Mouse (Mus musculus): Measurements from ENCODE around the gene Fam117a. TPM values are rescaled to one million over a fixed set of nuclear protein-coding genes. Genes with fewer than 3 reads are reported as not detected.

Gene Fam117a
- polyA plus RNA-seq, 1 experiment from 2014 or later, result 10.1 TPM

DNA sequence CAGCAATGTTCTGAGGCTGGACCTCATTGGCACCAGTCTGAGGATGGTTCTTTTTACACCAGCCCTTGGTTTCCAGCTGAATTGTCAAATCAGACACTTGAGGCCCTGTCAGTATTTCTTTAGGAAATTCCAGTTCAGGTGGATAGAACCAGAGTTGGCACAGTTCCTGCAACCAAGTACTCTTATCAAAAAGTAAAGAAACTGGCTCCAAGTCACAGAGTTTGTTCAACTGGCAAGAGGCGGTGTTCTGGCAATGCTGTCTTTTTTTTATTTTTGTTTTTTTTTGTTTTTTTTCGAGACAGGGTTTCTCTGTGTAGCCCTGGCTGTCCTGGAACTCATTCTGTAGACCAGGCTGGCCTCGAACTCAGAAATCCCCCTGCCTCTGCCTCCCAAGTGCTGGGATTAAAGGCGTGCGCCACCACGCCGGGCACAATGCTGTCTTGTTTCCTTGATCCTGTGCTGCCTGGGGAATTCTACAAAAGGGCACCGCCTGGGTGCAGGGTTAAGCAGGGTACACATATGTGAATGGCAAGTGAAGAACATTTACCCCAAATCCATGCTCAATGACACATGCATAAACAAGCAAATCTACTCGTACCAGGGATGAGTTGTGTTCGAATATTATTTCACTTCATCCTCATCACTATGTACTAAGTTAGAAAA lies 72.8 kb downstream of the Fam117a start:
- ATAC-seq (ENCODE audit: low FRiP score, low TSS enrichment), result no peak
- 85% methylated on average over 10 of the region's 10 CpGs for WGBS
- H3K27ac ChIP-seq (ENCODE audit: low read length), result no peak overlapping the region
- H3K4me1 ChIP-seq (ENCODE audit: insufficient read depth, low read length), result no peaks in the 10 kb centered on the region
- H3K27me3 ChIP-seq (ENCODE audit: insufficient read depth, low read length), result no peaks in the 10 kb centered on the region
- H3K4me2 ChIP-seq (replicated peaks; ENCODE audit: low read depth, low read length), result no peak overlapping the region
- H3K9ac ChIP-seq (replicated peaks; ENCODE audit: low read length), result no peak overlapping the region
- no peaks in the 10 kb centered on the region for H3K36me3 ChIP-seq (ENCODE audit: insufficient read depth, low read length)
- no peak overlapping the region for H3K4me3 ChIP-seq (ENCODE audit: low read length)
- no peaks in the 10 kb centered on the region for H3K9me3 ChIP-seq (ENCODE audit: low read length)

DNA sequence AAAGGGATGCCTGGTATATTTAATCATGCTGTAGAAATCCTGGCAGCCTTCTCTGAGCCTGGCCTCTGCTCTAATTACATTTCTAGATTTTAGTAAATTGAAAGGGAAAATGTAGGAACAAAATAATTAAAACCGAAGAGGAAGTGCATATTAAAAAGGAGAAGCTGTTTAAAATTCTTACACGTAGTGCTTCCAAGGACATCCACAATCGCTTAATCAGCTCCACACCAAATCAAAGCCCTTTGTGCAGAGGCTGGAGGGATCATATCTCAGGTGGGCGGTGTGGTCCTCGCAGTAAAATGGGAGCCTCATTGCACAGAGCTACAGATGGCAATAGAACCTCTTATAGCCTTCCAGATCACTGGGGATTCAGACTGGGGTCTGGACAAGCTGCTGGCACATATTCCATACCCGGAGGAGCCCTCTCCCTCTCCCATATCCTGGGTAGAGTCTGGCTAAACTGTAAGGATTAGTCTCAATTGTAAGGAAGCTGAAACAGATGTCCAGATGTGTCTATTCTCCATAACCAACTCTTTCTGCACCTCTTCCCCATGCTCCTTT lies 74.7 kb downstream of the Fam117a start:
- Histone ChIP-seq H3K27ac (ENCODE audit: low read length) (no peak overlapping the region), H3K27me3 (ENCODE audit: insufficient read depth, low read length) (no peaks in the 10 kb centered on the region), H3K4me1 (ENCODE audit: insufficient read depth, low read length) (peaks cover 14% of the 10 kb centered on the region), H3K9ac (replicated peaks; ENCODE audit: low read length) (no peak overlapping the region), H3K36me3 (ENCODE audit: insufficient read depth, low read length) (no peaks in the 10 kb centered on the region), H3K4me2 (replicated peaks; ENCODE audit: low read depth, low read length) (no peak overlapping the region), H3K4me3 (ENCODE audit: low read length) (no peak overlapping the region), H3K9me3 (ENCODE audit: low read length) (no peaks in the 10 kb centered on the region)
- WGBS, result 59% methylated on average over 6 of the region's 6 CpGs
- ATAC-seq (ENCODE audit: low FRiP score, low TSS enrichment), result no peak

DNA sequence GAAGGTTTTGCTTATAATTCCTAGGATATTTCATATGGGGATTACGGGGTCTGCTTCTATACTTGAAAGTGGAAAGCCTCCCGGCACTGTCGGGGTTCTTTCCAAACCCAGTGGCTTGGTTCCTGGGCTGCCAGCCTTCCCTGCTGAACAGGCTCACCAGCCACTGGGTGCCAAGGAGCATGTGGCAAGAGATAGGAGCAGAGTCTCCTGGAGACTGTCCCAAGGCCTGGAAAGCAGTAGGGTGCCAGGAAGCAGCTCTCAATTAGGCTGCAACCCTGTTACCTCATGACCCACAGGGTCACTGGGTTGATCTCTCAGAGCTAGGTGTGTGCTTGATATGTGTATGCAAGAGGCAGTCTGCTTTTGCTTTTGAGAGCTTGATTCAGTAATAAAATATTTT lies 75.8 kb downstream of the Fam117a start:
- Histone ChIP-seq H3K4me2 (replicated peaks; ENCODE audit: low read depth, low read length) (no peak overlapping the region), H3K9ac (replicated peaks; ENCODE audit: low read length) (no peak overlapping the region), H3K27ac (ENCODE audit: low read length) (no peak overlapping the region), H3K4me3 (ENCODE audit: low read length) (no peak overlapping the region), H3K9me3 (ENCODE audit: low read length) (no peaks in the 10 kb centered on the region), H3K36me3 (ENCODE audit: insufficient read depth, low read length) (no peaks in the 10 kb centered on the region), H3K27me3 (ENCODE audit: insufficient read depth, low read length) (no peaks in the 10 kb centered on the region), H3K4me1 (ENCODE audit: insufficient read depth, low read length) (peaks cover 14% of the 10 kb centered on the region)
- ATAC-seq (ENCODE audit: low FRiP score, low TSS enrichment), result no peak
- WGBS, result 97% methylated on average over 3 of the region's 3 CpGs

DNA sequence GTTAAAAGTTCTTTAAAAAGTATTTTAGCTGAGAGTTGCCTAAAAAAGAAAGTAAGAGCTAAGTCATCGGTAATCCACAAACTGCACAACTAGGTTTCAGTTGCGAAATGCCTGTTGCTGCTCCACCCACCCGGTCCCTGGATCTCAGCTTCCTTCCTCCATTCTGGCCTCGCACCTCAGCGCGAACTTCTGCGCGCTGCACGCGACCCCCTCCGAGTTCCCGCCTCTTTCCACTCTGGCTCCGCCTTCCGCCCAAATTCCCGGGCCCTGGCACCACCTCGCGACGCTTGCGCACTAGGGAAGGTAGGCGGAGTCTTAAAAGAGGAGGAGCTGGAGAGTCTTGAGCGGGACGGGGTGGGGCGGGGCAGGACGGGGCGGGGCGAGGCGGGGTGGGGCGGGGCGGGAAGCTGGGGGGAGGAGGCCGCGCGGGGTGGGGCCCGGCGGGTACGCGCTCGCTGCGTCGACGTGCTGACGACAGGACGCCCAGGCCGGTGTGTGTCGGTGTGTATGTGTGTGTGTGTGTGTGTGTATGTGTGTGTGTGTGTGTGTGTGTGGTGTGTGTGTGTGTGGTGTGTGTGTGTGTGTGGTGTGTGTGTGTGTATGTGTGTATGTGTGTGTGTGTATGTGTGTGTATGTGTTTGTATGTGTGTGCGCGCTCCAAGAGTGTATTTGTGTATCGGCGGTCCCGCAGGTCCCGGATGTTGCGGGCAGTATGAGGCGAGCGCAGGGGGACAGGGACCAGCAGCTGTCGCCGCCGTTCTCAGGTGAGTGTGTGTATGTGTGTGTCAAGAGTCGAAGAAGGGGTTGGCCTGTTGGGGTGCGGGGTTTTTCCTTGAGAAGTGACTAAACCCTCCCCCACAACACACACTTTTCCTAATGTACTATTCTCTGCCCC lies 77.1 kb downstream of the Fam117a start, which contains the start of gene Spop:
Gene Spop (plus strand): TSS at position 440 of the 895 bp plus-strand sequence.
- Histone ChIP-seq H3K27ac (ENCODE audit: low read length) (peak within 1 kb of the TSS; percentile 83), H3K27me3 (ENCODE audit: insufficient read depth, low read length) (no peaks in the 10 kb centered on the region)

DNA sequence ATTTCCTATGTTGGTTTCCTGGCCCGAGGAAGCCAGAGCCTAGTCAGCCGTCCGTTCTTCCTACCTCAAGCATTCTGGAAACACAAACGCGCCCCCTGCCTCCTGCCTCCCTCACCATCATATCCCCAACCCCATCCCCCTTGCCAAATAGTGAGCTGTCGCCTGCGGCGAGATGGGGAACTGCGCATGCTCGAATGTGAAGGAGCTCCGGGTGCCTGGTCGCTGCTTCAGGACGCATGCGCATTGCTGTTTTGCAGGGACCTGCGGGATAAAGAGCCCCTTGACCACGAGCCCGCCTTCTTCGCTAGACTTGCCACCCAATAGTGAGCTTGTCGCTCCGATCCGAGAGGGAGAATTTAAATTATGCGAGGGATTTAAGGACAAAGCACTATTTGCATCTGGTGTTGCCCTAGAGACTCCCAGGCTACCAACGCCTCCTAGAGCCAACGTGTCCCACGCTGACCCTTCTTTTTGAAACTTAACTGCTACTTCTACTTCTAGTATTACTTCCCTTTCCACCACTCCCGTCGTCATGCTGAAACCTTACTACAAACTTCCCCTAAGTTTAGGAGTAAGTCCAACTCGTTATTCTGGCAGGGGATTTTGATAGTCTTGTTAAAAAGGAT lies 77.8 kb downstream of the Fam117a start:
- no peaks in the 10 kb centered on the region for H3K9me3 ChIP-seq (ENCODE audit: low read length)
- ATAC-seq (ENCODE audit: low FRiP score, low TSS enrichment), result peak; percentile 90
- under 1% methylated on average over 28 of the region's 28 CpGs for whole genome bisulfite sequencing
- peak overlapping the region; percentile 80 for H3K4me2 ChIP-seq (replicated peaks; ENCODE audit: low read depth, low read length)
- H3K27ac ChIP-seq (ENCODE audit: low read length), result peak overlapping the region; percentile 83
- no peaks in the 10 kb centered on the region for H3K27me3 ChIP-seq (ENCODE audit: insufficient read depth, low read length)
- H3K36me3 ChIP-seq (ENCODE audit: insufficient read depth, low read length), result no peaks in the 10 kb centered on the region
- peak overlapping the region; percentile 79 for H3K9ac ChIP-seq (replicated peaks; ENCODE audit: low read length)
- H3K4me1 ChIP-seq (ENCODE audit: insufficient read depth, low read length), result peaks cover 14% of the 10 kb centered on the region
- peak overlapping the region; percentile 60 for H3K4me3 ChIP-seq (ENCODE audit: low read length)

More for the DNA sequence above, 77.1 kb downstream of the Fam117a start, which contains the start of gene Spop:
- ATAC-seq (ENCODE audit: low FRiP score, low TSS enrichment), result peak; percentile 89
- WGBS, result 3% methylated on average over 41 of the region's 58 CpGs
- Histone ChIP-seq H3K9ac (replicated peaks; ENCODE audit: low read length) (peak within 1 kb of the TSS; percentile 79), H3K4me2 (replicated peaks; ENCODE audit: low read depth, low read length) (peak within 1 kb of the TSS; percentile 80), H3K4me1 (ENCODE audit: insufficient read depth, low read length) (peaks cover 14% of the 10 kb centered on the region), H3K36me3 (ENCODE audit: insufficient read depth, low read length) (no peaks in the 10 kb centered on the region), H3K4me3 (ENCODE audit: low read length) (peak within 1 kb of the TSS; percentile 60), H3K9me3 (ENCODE audit: low read length) (no peaks in the 10 kb centered on the region)

DNA sequence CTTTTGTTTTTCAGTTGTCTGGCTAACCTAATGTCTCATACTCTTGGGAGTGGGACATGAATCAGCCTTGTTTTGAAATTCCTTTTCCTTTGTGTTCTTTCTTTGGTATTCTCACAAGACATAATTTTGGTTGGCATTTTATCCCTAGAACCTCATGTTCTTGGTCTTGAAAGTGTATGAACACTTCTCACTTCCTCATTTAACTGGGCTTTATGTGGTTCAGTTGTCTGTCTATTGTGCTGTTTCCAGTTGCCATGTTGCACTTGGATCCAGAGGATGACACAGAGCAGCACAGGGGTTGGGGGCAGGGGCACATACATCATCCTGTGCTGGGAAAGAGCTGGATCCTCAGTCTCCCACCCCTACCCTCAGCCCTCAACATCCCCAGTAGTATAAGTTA lies 79.1 kb downstream of the Fam117a start:
- Histone ChIP-seq H3K4me2 (replicated peaks; ENCODE audit: low read depth, low read length) (peak overlapping the region; percentile 80), H3K9me3 (ENCODE audit: low read length) (no peaks in the 10 kb centered on the region), H3K36me3 (ENCODE audit: insufficient read depth, low read length) (no peaks in the 10 kb centered on the region), H3K4me1 (ENCODE audit: insufficient read depth, low read length) (peaks cover 14% of the 10 kb centered on the region), H3K27me3 (ENCODE audit: insufficient read depth, low read length) (no peaks in the 10 kb centered on the region), H3K4me3 (ENCODE audit: low read length) (peak overlapping the region; percentile 4; the same call in 1 of the 2 replicates), H3K9ac (replicated peaks; ENCODE audit: low read length) (0 out of 2 replicates have a peak overlapping the region, but pooled peaks have one; percentile 27), H3K27ac (ENCODE audit: low read length) (no peak overlapping the region)
- ATAC-seq (ENCODE audit: low FRiP score, low TSS enrichment), result no peak

DNA sequence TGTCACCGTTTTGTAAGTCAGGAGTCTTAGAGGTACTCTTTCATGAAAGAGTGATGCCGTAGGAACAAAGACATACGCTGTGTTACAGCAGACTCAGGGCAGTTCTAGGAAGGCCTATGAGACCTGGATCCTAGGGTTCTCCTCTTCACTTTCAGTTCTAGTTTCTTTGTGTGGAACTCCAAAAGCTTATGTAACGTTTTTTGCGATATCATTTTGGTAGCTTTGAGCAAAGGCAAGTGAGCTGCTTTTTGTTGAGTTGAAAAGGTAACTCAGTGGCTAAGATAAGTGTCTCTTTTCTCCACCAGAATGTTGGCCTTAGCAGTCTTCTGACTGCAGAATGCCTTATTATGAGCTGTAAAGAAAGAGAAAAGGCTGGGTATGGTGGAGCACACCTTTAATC lies 80.5 kb downstream of the Fam117a start:
- 91% methylated on average over 5 of the region's 5 CpGs for WGBS
- H3K36me3 ChIP-seq (ENCODE audit: insufficient read depth, low read length), result no peaks in the 10 kb centered on the region
- H3K9me3 ChIP-seq (ENCODE audit: low read length), result no peaks in the 10 kb centered on the region
- H3K27ac ChIP-seq (ENCODE audit: low read length), result no peak overlapping the region
- no peak overlapping the region for H3K4me2 ChIP-seq (replicated peaks; ENCODE audit: low read depth, low read length)
- no peak overlapping the region for H3K4me3 ChIP-seq (ENCODE audit: low read length)
- H3K4me1 ChIP-seq (ENCODE audit: insufficient read depth, low read length), result peaks cover 14% of the 10 kb centered on the region
- H3K9ac ChIP-seq (replicated peaks; ENCODE audit: low read length), result no peak overlapping the region
- no peaks in the 10 kb centered on the region for H3K27me3 ChIP-seq (ENCODE audit: insufficient read depth, low read length)
- ATAC-seq (ENCODE audit: low FRiP score, low TSS enrichment), result no peak

DNA sequence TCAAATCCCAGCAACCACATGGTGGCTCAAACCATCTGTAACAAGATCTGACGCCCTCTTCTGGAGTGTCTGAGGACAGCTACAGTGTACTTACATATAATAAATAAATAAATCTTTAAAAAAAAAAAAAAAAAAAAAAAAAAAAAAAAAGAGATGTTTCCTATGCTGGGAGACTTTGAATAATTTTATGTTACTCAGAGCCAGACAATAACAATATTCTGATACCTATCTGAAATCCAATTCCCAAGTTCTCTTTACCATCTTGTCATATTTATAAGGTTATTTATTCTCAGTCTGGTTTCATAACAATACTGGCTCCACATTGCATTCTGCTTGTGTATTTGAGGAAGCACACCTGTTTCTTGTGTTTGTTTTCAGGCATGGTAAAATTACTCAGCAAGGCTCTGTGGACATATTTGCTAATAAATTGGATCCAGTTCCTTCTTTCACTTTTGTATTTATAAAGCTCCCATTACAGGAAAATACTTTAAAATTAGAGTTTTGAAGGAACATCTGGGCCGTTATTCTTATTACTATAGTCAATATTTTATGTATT lies 84.1 kb downstream of the Fam117a start:
- Histone ChIP-seq H3K9ac (replicated peaks; ENCODE audit: low read length) (no peak overlapping the region), H3K4me3 (ENCODE audit: low read length) (no peak overlapping the region), H3K4me1 (ENCODE audit: insufficient read depth, low read length) (peaks cover 4% of the 10 kb centered on the region), H3K9me3 (ENCODE audit: low read length) (no peaks in the 10 kb centered on the region), H3K27ac (ENCODE audit: low read length) (no peak overlapping the region), H3K27me3 (ENCODE audit: insufficient read depth, low read length) (no peaks in the 10 kb centered on the region), H3K4me2 (replicated peaks; ENCODE audit: low read depth, low read length) (no peak overlapping the region), H3K36me3 (ENCODE audit: insufficient read depth, low read length) (no peaks in the 10 kb centered on the region)
- ATAC-seq (ENCODE audit: low FRiP score, low TSS enrichment), result no peak
- WGBS, result 88% methylated on average over 2 of the region's 2 CpGs

DNA sequence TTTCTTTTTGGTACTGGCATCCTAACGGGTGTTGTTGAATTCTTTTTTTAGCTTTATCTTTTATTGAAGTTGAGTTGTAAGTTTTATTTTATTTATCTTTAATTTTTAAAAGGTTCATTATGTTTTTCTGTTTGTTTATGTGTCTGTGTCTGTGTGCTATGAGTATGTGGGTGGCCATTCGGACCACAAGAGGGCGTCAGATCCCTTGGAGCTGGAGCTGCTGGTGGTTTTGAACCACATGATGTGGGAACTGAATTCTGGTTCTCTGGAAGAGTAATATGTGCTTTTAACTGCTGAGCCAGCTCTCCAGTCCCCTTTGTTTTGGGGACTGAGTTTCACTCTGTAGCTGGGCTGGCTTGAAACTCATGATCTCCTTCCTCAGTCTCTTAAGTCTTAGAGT lies 86.7 kb downstream of the Fam117a start:
- H3K27me3 ChIP-seq (ENCODE audit: insufficient read depth, low read length), result no peaks in the 10 kb centered on the region
- no peak for ATAC-seq (ENCODE audit: low FRiP score, low TSS enrichment)
- 79% methylated on average over 3 of the region's 3 CpGs for WGBS

More for the DNA sequence above, 86.7 kb downstream of the Fam117a start:
- Histone ChIP-seq H3K4me3 (ENCODE audit: low read length) (no peak overlapping the region), H3K9ac (replicated peaks; ENCODE audit: low read length) (no peak overlapping the region), H3K9me3 (ENCODE audit: low read length) (no peaks in the 10 kb centered on the region), H3K4me2 (replicated peaks; ENCODE audit: low read depth, low read length) (no peak overlapping the region), H3K36me3 (ENCODE audit: insufficient read depth, low read length) (no peaks in the 10 kb centered on the region), H3K27ac (ENCODE audit: low read length) (no peak overlapping the region), H3K4me1 (ENCODE audit: insufficient read depth, low read length) (no peaks in the 10 kb centered on the region)

All from kidney, embryonic 16.5 days (tissue).